Mouse (Mus musculus) E14TG2a.4 (cell line): ENCODE data around the gene Mien1.

Source experiments
- CTCF ChIP-seq: conservative IDR thresholded peaks from 2 replicates; pipeline ENCODE4 v1.5.1; 2014; ENCODE audit warnings: low read length
- NANOG ChIP-seq: IDR thresholded peaks from 2 replicates; pipeline ENCODE4 v1.6.1; 2014; ENCODE audit warnings: borderline replicate concordance, low read length, mixed read lengths

DNA sequence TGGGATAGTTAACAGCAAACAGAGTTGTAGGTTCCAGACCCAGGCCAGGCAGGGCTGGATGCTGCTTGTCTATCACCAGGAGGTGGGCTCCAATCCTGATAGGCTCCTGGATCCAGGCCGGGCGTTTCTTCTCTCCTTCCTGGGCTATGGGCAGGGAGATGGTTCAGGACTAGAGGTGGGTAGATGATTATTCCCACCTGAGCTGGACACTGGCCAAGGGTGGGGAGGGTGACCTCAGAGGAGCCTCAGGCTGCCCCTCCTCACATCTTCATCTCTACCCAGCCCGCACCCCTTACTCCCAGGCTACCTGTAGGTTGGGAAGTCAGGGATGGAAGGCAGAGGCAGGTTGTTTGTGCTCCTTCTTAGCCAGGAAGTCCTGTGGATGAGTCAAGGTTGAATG is 10.6 kb upstream of the Mien1 start:
- TF ChIP-seq CTCF = no peak
- no peak for TF ChIP-seq NANOG
